Mouse (Mus musculus) olfactory bulb, adult 2 months (tissue): ENCODE results near the gene Caprin2.

Experiments
- CTCF ChIP-seq: fragments of 200-500 bp; IDR thresholded peaks from 2 replicates; pipeline ENCODE4 v1.5.1; 2012; ENCODE audit warnings: low read depth, mild to moderate bottlenecking, low read length, moderate library complexity; ENCODE audit not compliant: insufficient read depth
- POLR2A ChIP-seq: fragments of 200-500 bp; IDR thresholded peaks from 2 replicates; pipeline ENCODE4 v1.6.1; 2012; ENCODE audit warnings: mild to moderate bottlenecking, low read depth, low read length, moderate library complexity; ENCODE audit not compliant: insufficient read depth

DNA sequence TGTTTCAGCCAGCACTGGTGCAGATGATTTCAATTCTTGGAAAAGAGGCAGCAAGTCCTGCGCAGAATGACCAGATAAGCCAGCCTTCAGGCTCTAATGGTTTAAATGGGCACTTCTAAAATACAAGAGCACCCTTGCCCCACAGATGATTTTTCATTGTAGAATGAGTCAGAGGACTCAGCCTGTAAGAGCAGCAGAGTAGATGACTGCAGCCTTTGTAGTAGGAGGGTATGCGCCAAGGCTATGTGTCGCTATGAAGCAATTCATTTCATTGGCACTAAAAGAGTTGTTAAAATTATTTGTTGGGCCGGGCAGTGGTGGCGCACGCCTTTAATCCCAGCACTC lies 442 bp upstream of the Caprin2 start:
- TF ChIP-seq POLR2A (no peak), CTCF (no peak)
